Mouse (Mus musculus): ENCODE data around the gene Med18.
"Not testable (repeated sequence)": the region's sequence is repeated elsewhere in the genome, so short reads cannot be mapped to it uniquely, and the experiment has no call there.

Gene Med18

GRCm38 (mm10) chr4:132421556-132421922, 42.2 kb downstream of the Med18 start:
- no peak for DNase-seq (ENCODE audit: low read depth)

- no peak for DNase-seq (ENCODE audit: low read depth)
These were observed 43.2 kb downstream of the Med18 start for GRCm38 (mm10) chr4:132420471-132420870.

- no peak for DNase-seq (ENCODE audit: low read depth)
These were observed 47.8 kb downstream of the Med18 start for GRCm38 (mm10) chr4:132415966-132416365.

GRCm38 (mm10) chr4:132413257-132413656, 50.5 kb downstream of the Med18 start:
- not testable (repeated sequence) for DNase-seq (ENCODE audit: low read depth)

- peak; percentile 70 for DNase-seq (ENCODE audit: low read depth)
These were observed 52.2 kb downstream of the Med18 start for GRCm38 (mm10) chr4:132411322-132412094.

GRCm38 (mm10) chr4:132409587-132410229, 54.0 kb downstream of the Med18 start:
- DNase-seq (ENCODE audit: low read depth): peak; percentile 81

All from induced T-regulatory cell, adult 2 months (primary cell).